9 mouse cellular contexts compared by ENCODE assay signal in genomic region chr13:116714809-116715208, GRCm38 (mm10).
DNase-seq lines count a peak whose midpoint lies in the region; ATAC-seq and TF ChIP-seq lines count a peak whose summit lies in the region.
"Had no signal": no experiment of that assay in that cellular context is flagged by ENCODE, and none has a peak within 500 bp of the region (broad histone marks: within the 10 kb centered on the region; RNA-seq: fewer than 3 reads in every experiment).

No protein-coding gene starts in this region.

- peak; percentile 79 for TF ChIP-seq CTCF in lung, postnatal 0 days (IDR thresholded peaks at IDR 0.05)

- no peaks in the 10 kb centered on the region for H3K9me3 ChIP-seq in embryonic facial prominence, embryonic 14.5 days (ENCODE audit: control insufficient read depth, low read length)
- no peaks in the 10 kb centered on the region for H3K9me3 ChIP-seq in lung, postnatal 0 days (ENCODE audit: low read length)

- H3K4me2 ChIP-seq in embryonic facial prominence, embryonic 14.5 days (ENCODE audit: low read depth, low read length), result no peak overlapping the region
- no peak overlapping the region for H3K4me2 ChIP-seq in lung, postnatal 0 days (replicated peaks; ENCODE audit: low read depth, low read length)

- 0 out of 2 replicates have a peak, but pooled peaks cover 3% of the 10 kb centered on the region for H3K4me1 ChIP-seq in embryonic facial prominence, embryonic 14.5 days (ENCODE audit: control insufficient read depth, insufficient read depth, low read length)
- peaks cover 4% of the 10 kb centered on the region; the same call in 1 of the 2 replicates for H3K4me1 ChIP-seq in lung, postnatal 0 days (ENCODE audit: insufficient read depth, low read depth, low read length)

- WGBS in embryonic facial prominence, embryonic 14.5 days, result 17% methylated on average over 5 of the region's 5 CpGs
- WGBS in lung, postnatal 0 days, result 11% methylated on average over 5 of the region's 5 CpGs

- no peak for TF ChIP-seq EP300 in lung, postnatal 0 days (IDR thresholded peaks at IDR 0.05)

- no peak overlapping the region for H3K4me3 ChIP-seq in embryonic facial prominence, embryonic 14.5 days (ENCODE audit: low read depth, low read length)
- H3K4me3 ChIP-seq in lung, postnatal 0 days (ENCODE audit: low read depth, low read length), result no peak overlapping the region

- H3K27ac ChIP-seq in embryonic facial prominence, embryonic 14.5 days (replicated peaks; ENCODE audit: low read depth, low read length), result no peak overlapping the region
- no peak overlapping the region for H3K27ac ChIP-seq in lung, postnatal 0 days (ENCODE audit: low read length)

- no peak for DNase-seq in frontal cortex, postnatal 14 days (ENCODE audit: low spot score in 2 of 2)
- peak; percentile 73 for DNase-seq in 3T3-L1 (ENCODE audit: low read depth, low spot score)
- peak; percentile 59 to 73 for DNase-seq in adrenal gland, postnatal 36 days
- peak; percentile 70 for DNase-seq in embryonic facial prominence, embryonic 14.5 days (ENCODE audit: low spot score)
- DNase-seq in kidney, postnatal 36 days, result peak; percentile 43 to 82
- peak; percentile 70 for DNase-seq in lung, postnatal 0 days (ENCODE audit: low spot score)
- peak; percentile 64 to 78 for DNase-seq in right cerebral cortex, postnatal 10 days (ENCODE audit: low spot score in 2 of 2)

- peak; percentile 83 for ATAC-seq in frontal cortex, adult (ENCODE audit: low TSS enrichment)
- ATAC-seq in embryonic facial prominence, embryonic 14.5 days (ENCODE audit: low read depth), result no peak
- ATAC-seq in lung, postnatal 0 days, result no peak

- no peak overlapping the region for H3K9ac ChIP-seq in embryonic facial prominence, embryonic 14.5 days (ENCODE audit: low read depth, low read length)
- H3K9ac ChIP-seq in lung, postnatal 0 days (replicated peaks; ENCODE audit: low read depth), result no peak overlapping the region

- no peaks in the 10 kb centered on the region for H3K36me3 ChIP-seq in embryonic facial prominence, embryonic 14.5 days (ENCODE audit: control insufficient read depth, insufficient read depth, low read length)
- H3K36me3 ChIP-seq in lung, postnatal 0 days (ENCODE audit: insufficient read depth, low read length), result no peaks in the 10 kb centered on the region
- H3K36me3 ChIP-seq: G1E had no signal

- peaks cover 41% of the 10 kb centered on the region for H3K27me3 ChIP-seq in embryonic facial prominence, embryonic 14.5 days (replicated peaks; ENCODE audit: control insufficient read depth, insufficient read depth, low read length)
- H3K27me3 ChIP-seq in lung, postnatal 0 days (replicated peaks; ENCODE audit: insufficient read depth, low read length), result peaks cover 14% of the 10 kb centered on the region; the same call in 1 of the 2 replicates

Comparison
In these comparisons a context has a peak if more than half of its experiments do, and no peak if none do; other contexts are left out.
1. DNase-seq: peak in 3T3-L1 (single experiment), adrenal gland, postnatal 36 days (2 of 2), embryonic facial prominence, embryonic 14.5 days (single experiment), kidney, postnatal 36 days (2 of 2), lung, postnatal 0 days (single experiment) and right cerebral cortex, postnatal 10 days (2 of 2); none in frontal cortex, postnatal 14 days (0 of 2).